Mouse (Mus musculus) spleen, postnatal 36 days (tissue): ENCODE results near the gene Actr5.

Source experiments
- DNase-seq, 2 experiments: peaks; one replicate each; pipeline ENCODE4 v3.0.0; 2022; ENCODE audit warnings: low spot score in 2 of 2, mixed read lengths in 1 of 2

The Actr5 gene

GRCm38 (mm10) chr2:158687804-158688241 is 63.1 kb downstream of the Actr5 start:
- peak; percentile 55 to 58 for DNase-seq
